Mouse (Mus musculus) testis, adult 2 months (tissue): ENCODE data around the gene Gse1.

Experiments
- CTCF ChIP-seq: fragments of 200-500 bp; IDR thresholded peaks from 2 replicates; pipeline ENCODE4 v1.5.1; 2012; ENCODE audit warnings: low read depth, mild to moderate bottlenecking, inconsistent platforms, low read length, moderate library complexity; ENCODE audit not compliant: control insufficient read depth, insufficient read depth, insufficient replicate concordance
- POLR2A ChIP-seq: fragments of 200-500 bp; IDR thresholded peaks from 2 replicates; pipeline ENCODE4 v1.6.1; 2012; ENCODE audit warnings: low read depth, mild to moderate bottlenecking, inconsistent platforms, low read length, moderate library complexity; ENCODE audit not compliant: control insufficient read depth

GRCm38 (mm10) chr8:120297000-120297399, 68.7 kb downstream of the Gse1 start:
- no peak for TF ChIP-seq POLR2A
- no peak for TF ChIP-seq CTCF
